Mouse (Mus musculus) adrenal gland, adult 8-10 months (tissue): ENCODE measurements around the gene Stk38. TPM values are rescaled to one million over a fixed set of nuclear protein-coding genes. Genes with fewer than 3 reads are reported as not detected.
"Not testable (repeated sequence)": the region's sequence is repeated elsewhere in the genome, so short reads cannot be mapped to it uniquely, and the experiment has no call there.

Experiments used
- DNase-seq: peaks from one replicate; pipeline ENCODE4 v3.0.0; 2022
- total RNA-seq, 4 experiments: library from RNA; stranded (reverse); gene quantifications; 2 replicates each; pipeline ENCODE4 v1.2.4; 2022

Stk38 gene
- total RNA-seq, 4 experiments from 2014 or later: 57.3 to 84.7 (median 68.7) TPM

- DNase-seq: peak; percentile 41
These were observed 553 bp downstream of the Stk38 start for GRCm38 (mm10) chr17:29007243-29007640.

GRCm38 (mm10) chr17:29006812-29007211 is 983 bp downstream of the Stk38 start:
- DNase-seq: no peak

DNA sequence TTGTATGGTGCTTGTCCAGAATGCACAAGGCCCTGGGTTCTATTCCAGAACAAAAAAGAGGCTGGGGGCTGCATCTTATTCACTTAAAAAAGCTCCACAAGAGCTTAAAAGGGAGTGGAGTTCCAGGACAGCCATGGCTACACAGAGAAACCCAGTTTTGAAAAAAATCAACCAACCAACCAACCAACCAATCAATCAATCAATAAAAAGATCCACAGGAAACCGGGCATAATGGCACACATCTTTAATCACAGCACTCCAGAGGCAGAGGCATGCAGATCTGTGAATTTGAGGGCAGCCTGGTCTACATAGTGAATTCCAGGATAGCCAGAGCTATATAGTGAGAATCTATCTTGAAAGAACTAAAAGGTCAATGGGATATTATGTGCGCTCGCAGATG is 2.8 kb downstream of the Stk38 start:
- DNase-seq: no peak

- no peak for DNase-seq
These were observed 4.1 kb downstream of the Stk38 start for GRCm38 (mm10) chr17:29003740-29004139.

DNA sequence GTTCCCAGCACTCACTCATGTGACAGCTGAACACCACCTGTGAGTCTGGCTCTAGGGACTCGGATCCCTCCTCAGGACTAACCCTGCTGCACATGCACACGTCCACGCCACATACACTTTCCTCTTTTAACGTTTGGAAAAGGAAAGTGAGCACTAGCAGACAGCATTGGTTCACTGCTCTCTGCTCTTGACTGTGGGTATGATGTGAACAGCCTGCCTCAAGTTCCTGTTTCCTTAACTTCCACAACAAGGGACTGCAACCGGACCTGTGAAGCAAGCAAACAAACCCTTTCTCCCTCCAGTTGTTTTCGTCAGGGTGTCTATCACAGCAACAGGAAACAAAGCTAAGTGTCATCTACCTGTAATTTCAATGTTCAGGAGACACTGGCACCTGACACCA is 7.3 kb downstream of the Stk38 start:
- DNase-seq: no peak

- no peak for DNase-seq
These were observed 13.2 kb downstream of the Stk38 start for GRCm38 (mm10) chr17:28994615-28995014.

DNA sequence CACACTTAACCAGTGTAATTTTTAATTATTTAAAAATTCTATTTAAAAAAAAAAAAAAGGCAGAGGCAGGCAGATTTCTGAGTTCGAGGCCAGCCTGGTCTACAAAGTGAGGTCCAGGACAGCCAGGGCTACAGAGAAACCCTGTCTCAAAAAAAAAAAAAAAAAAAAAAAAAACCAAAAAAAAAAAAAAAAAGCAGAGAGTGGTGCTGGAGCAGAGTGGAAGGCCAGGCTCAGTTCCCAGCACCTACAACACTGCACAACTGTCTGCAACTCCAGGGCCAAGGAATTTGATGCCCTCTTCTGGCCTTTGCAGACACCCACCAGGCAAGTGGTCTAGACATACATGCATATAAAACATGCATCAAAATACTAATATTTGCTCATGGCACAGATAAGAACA is 14.8 kb downstream of the Stk38 start:
- not testable (repeated sequence) for DNase-seq

GRCm38 (mm10) chr17:28992105-28992504 is 15.7 kb downstream of the Stk38 start:
- no peak for DNase-seq

DNA sequence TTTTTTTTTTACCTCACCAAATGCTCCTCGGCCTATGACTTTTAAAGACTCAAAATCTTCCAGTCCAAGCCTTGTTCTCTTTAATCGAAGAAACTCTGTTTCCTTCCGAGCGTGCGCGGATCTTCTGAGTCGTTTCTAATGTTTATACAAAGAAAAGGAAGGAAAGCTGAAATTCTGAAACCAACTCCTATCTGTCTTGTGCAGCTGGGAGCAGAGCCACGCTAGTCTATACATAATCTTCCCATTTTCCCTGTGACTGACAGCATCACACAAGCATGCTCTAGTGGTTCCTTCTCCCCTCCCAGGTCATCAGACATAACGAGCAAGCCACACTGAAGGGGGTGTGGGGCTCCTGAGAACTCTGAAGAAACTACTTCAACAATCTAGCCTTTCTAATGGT is 16.5 kb downstream of the Stk38 start:
- no peak for DNase-seq

DNA sequence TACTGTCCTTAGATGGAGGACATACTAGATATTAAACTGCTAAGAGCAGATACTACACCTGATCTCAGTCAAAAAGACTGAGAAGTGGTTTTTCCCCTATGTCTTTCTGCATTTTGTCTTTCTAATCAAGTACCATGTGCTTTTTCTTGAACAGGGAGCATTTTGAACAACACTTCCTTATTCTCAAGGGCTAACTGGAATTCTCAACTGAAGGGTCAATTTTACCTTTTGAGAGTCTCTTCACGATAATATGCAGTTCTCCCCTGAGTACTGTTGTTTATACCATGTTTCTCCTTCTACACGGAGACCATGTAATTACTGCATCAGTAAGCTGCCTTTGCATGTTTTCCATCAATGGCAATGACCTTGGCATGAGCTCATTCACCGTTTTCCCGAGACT is 17.7 kb downstream of the Stk38 start:
- DNase-seq: no peak

DNA sequence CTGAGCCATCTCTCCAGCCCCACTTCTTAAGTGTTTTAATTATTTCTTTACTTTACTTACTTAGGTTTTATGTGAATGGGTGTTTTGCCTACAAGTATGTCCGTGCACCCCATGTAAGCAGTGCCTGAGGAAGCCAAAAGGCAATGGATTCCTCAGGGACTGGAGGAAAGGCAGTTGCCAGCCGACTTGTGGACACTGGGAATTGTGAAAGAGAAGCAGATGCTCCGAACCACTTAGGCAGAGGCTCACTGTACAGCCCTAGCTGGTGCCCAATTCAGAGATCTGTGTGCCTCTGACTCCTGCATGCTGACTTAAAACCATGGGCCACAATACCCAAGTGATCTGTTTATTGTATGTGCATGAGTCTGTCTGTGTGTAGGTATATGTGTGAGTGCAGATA is 18.8 kb downstream of the Stk38 start:
- DNase-seq: no peak

GRCm38 (mm10) chr17:28988291-28988690 is 19.5 kb downstream of the Stk38 start:
- no peak for DNase-seq

GRCm38 (mm10) chr17:28987713-28988112 is 20.1 kb downstream of the Stk38 start:
- DNase-seq: no peak

- DNase-seq: no peak
These were observed 21.0 kb downstream of the Stk38 start for GRCm38 (mm10) chr17:28986833-28987232.

- no peak for DNase-seq
These were observed 22.9 kb downstream of the Stk38 start for GRCm38 (mm10) chr17:28984724-28985420.

- DNase-seq: no peak
These were observed 25.2 kb downstream of the Stk38 start for GRCm38 (mm10) chr17:28982591-28982990.

GRCm38 (mm10) chr17:28981081-28981480 is 26.7 kb downstream of the Stk38 start:
- no peak for DNase-seq

GRCm38 (mm10) chr17:28979091-28979490 is 28.7 kb downstream of the Stk38 start:
- DNase-seq: no peak

- no peak for DNase-seq
These were observed 37.7 kb downstream of the Stk38 start for GRCm38 (mm10) chr17:28970122-28970521.

GRCm38 (mm10) chr17:28967021-28967610 is 40.7 kb downstream of the Stk38 start:
- no peak for DNase-seq

GRCm38 (mm10) chr17:28961596-28961995 is 46.2 kb downstream of the Stk38 start:
- no peak for DNase-seq

DNA sequence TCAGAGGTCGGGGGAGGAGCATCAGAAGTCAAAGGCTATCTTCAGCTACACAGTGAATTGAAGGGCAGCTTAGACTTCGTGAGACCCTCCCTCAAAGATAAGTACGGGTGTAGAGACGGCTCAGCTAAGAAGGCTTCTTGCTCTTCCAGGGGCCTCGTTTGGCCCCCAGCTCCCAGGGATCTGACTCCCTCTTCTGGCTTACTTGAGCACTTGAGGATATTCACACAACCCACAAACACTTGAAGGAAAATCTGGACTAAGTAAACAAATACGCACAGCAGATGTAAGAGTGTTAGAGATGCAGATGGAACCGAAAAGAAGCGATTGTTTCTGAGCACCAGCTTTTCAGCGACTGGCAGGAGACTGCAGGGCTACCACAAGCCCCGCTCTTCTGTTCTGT is 47.2 kb downstream of the Stk38 start:
- DNase-seq: no peak

GRCm38 (mm10) chr17:28954416-28954815 is 53.4 kb downstream of the Stk38 start:
- no peak for DNase-seq

GRCm38 (mm10) chr17:28953251-28953650 is 54.5 kb downstream of the Stk38 start:
- DNase-seq: no peak
